Mouse (Mus musculus) bone marrow macrophage, adult 2 months (primary cell): ENCODE measurements around the gene Gm20441.

Source experiments
- CTCF ChIP-seq: IDR thresholded peaks from 2 replicates; pipeline ENCODE4 v1.5.1; 2012; ENCODE audit warnings: low read depth, mild to moderate bottlenecking, low read length, moderate library complexity
- POLR2A ChIP-seq: IDR thresholded peaks from 2 replicates; pipeline ENCODE4 v1.6.1; 2012; ENCODE audit warnings: mild to moderate bottlenecking, low read depth, low read length, borderline replicate concordance

GRCm38 (mm10) chr10:75772795-75773664 is 7.7 kb downstream of the Gm20441 start, which contains the start of gene Ddt:
- TF ChIP-seq CTCF = no peak
- TF ChIP-seq POLR2A = no peak
